Mouse (Mus musculus): ENCODE measurements around the gene Kctd11.

- TF ChIP-seq CTCF (IDR thresholded peaks at IDR 0.05; ENCODE audit: low read depth, low read length) (no peak), POLR2A (IDR thresholded peaks at IDR 0.05; ENCODE audit: extremely low read depth, insufficient read depth, low read length) (peak; percentile 96)
Observed at GRCm38 (mm10) chr11:69846198-69846680, 35.0 kb downstream of the Kctd11 start, which contains the start of gene Plscr3.

Data from liver, adult 2 months (tissue).